Mouse (Mus musculus): ENCODE results near the gene A930017K11Rik.
A peak's percentile ranks its signal among the peaks of the same experiment; 100 is the strongest.

DNA sequence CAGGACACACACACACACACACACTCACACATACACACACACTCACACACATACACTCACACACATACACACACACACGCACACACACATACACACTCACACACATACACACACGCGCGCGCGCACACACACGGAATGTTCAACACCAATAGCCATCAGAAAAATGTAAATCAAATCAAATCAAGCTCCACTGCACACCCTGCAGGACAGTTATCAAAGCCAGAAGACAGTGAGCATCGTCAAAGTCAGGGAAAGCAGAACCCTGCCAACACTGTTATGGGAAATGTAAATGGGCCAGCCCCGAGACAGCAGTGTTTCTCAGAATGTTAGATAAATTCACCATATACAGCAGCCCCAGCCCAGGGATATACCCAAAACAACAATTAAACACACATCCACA, 18.1 kb upstream of the A930017K11Rik start:
- TF ChIP-seq POLR2A (IDR thresholded peaks at IDR 0.05; ENCODE audit: control insufficient read depth in 1 of 2, insufficient read depth in 1 of 2, low read depth in 1 of 2, low read length in 2 of 2, poor library complexity in 1 of 2) (no peak), UBTF (IDR thresholded peaks at IDR 0.05; ENCODE audit: borderline replicate concordance, insufficient read depth, low read depth, low read length) (no peak), CTCF (IDR thresholded peaks at IDR 0.05 in 2 of 3, conservative IDR thresholded peaks at IDR 0.05 in 1 of 3; ENCODE audit: control insufficient read depth in 1 of 3, insufficient read depth in 1 of 3, low read depth in 2 of 3, low read length in 3 of 3, poor library complexity in 1 of 3, severe bottlenecking in 1 of 3) (peak in 1 of 3 experiments; percentile 25; a peak in 1 of 6 replicates), SIN3A (IDR thresholded peaks at IDR 0.05; ENCODE audit: low read length) (no peak), USF1 (IDR thresholded peaks at IDR 0.05; ENCODE audit: low read depth, low read length) (no peak), NELFE (IDR thresholded peaks at IDR 0.05; ENCODE audit: low read depth, low read length) (no peak), TBP (IDR thresholded peaks at IDR 0.05; ENCODE audit: low read depth, low read length) (no peak), MYC (IDR thresholded peaks at IDR 0.05; ENCODE audit: low read depth, low read length) (no peak), TAL1 (IDR thresholded peaks at IDR 0.05; ENCODE audit: low read length) (no peak), ZC3H11A (IDR thresholded peaks at IDR 0.05; ENCODE audit: low read depth, low read length) (no peak), TCF12 (IDR thresholded peaks at IDR 0.05; ENCODE audit: low read depth, low read length) (no peak), EP300 (IDR thresholded peaks at IDR 0.05; ENCODE audit: low read depth in 1 of 2, low read length in 2 of 2) (no peak), CHD2 (IDR thresholded peaks at IDR 0.05; ENCODE audit: low read length) (no peak), ETS1 (IDR thresholded peaks at IDR 0.05; ENCODE audit: low read depth, low read length) (no peak)

Measured in MEL (cell line).